Mouse (Mus musculus) embryonic fibroblast, embryonic 13.5 days (primary cell): ENCODE data around the gene Cpne2. TPM values are rescaled to one million over a fixed set of nuclear protein-coding genes. Genes with fewer than 3 reads are reported as not detected.

Experiments used
- H3K27ac ChIP-seq: 2 replicates; pipeline ENCODE4 v1.5.1; 2012; ENCODE audit warnings: low read length, control low read depth, inconsistent platforms; ENCODE audit not compliant: insufficient read depth
- H3K4me1 ChIP-seq: 2 replicates; pipeline ENCODE4 v1.6.1; 2011; ENCODE audit warnings: low read length; ENCODE audit not compliant: control insufficient read depth, insufficient read depth
- H3K4me3 ChIP-seq: 2 replicates; pipeline ENCODE4 v1.5.1; 2011; ENCODE audit warnings: mild to moderate bottlenecking, control low read depth, low read length; ENCODE audit not compliant: insufficient read depth
- CTCF ChIP-seq: IDR thresholded peaks from 2 replicates; pipeline ENCODE4 v1.5.1; 2011; ENCODE audit warnings: mild to moderate bottlenecking, control low read depth, low read length, moderate library complexity, borderline replicate concordance; ENCODE audit not compliant: insufficient read depth
- POLR2A ChIP-seq: IDR thresholded peaks from 2 replicates; pipeline ENCODE4 v1.6.1; 2011; ENCODE audit warnings: low read depth, mild to moderate bottlenecking, control low read depth, low read length, moderate library complexity
- polyA plus RNA-seq: library from polyadenylated mRNA; stranded (reverse); fragments of >200 nt; gene quantifications from 2 replicates; pipeline ENCODE4 v1.2.4, GENCODE M21; 2011; ENCODE audit warnings: low read depth; ENCODE audit not compliant: missing spikeins, insufficient read length

The Cpne2 gene
- polyA plus RNA-seq, 1 experiment: 29.5 TPM

DNA sequence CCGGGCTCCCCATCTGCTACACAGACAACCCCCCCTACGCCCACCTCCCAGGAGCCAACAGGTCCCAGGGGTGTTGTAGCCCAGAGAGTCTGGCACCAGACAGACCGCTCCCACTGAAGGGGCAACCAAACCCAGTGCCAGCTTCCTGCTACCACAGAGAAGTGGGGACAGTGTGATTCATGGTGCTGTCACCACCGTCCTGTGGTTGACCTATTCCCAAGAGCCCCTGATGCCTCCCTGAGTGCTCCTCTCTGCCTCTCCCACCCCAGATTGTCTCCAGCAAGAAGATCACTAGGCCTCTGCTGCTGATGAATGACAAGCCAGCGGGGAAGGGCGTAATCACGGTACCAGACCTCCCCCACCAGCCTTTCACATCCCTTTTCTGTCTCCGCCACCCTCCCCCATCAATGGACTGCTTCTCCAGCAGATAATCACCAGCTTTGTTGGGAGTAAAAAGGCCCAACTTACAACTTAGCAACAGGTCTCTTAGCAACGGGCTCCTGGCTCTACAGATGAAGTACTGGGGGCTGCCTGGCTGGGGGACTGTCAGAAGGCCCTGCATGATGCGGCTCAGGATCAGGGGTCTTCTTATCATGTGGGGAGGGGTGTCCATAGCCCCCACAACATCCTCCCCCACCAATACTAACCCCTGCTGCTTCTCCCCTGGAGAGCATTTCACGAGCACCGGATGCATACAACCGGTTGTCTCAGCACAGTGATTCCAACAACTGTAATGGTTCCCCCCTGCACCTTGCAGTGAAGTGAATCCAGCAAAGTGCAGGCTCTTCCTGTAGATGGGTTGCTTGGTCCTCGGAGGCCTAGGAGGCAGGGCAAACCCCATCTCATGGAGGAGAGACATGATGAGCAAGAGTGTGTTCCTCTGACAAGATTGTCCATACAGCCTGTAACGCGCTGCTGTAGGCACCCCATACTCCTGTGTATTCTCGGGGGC is 19.0 kb downstream of the Cpne2 start:
- TF ChIP-seq CTCF (no peak), POLR2A (no peak)
- Histone ChIP-seq H3K4me1 (no peaks in the 10 kb centered on the region), H3K4me3 (no peak overlapping the region), H3K27ac (no peak overlapping the region)

DNA sequence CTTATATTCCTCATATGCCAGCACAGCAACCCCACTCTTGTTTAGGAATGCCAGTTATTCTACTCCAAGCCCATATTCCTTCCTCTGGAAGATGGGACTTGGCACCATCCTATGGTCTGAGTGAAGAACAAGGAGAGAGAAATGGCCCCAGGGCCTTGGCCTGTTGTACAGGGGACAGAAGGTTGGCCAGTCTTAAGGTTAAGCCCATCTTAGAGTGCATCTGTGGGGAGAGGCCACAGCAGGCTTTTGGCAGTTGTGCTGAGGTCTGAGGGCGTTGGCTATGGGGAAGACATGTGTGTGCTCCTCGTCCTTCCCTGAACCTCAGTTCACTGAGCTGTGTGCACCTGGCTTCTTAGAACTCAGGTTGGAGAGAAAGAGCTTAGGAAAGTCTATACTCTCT is 19.9 kb downstream of the Cpne2 start:
- TF ChIP-seq CTCF: no peak
- no peak for TF ChIP-seq POLR2A
- H3K27ac ChIP-seq: no peak overlapping the region

DNA sequence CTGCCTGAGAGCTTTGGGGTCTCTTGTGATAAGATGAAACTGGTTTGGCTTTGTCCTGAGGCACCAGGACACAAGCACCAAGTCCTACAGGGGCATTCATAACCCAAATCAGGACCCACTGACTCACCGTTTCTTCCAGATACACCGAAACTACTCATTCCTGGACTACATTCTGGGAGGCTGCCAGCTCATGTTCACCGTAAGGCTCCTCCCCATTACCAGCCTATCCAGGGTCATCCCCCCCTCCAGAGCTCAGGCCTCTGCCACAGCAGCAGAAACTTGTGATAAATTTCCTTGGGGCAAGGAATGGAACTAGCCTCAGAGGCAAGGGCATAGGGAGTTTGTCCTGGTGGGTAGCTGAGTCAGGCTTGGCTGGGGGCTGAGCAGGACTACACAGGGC is 24.5 kb downstream of the Cpne2 start:
- Histone ChIP-seq H3K4me1 (peaks cover 9% of the 10 kb centered on the region; the same call in 1 of the 2 replicates), H3K27ac (no peak overlapping the region), H3K4me3 (no peak overlapping the region)
- TF ChIP-seq CTCF (no peak), POLR2A (no peak)

More for the DNA sequence above, 19.9 kb downstream of the Cpne2 start:
- Histone ChIP-seq H3K4me1 (peaks cover 9% of the 10 kb centered on the region; the same call in 1 of the 2 replicates), H3K4me3 (no peak overlapping the region)

DNA sequence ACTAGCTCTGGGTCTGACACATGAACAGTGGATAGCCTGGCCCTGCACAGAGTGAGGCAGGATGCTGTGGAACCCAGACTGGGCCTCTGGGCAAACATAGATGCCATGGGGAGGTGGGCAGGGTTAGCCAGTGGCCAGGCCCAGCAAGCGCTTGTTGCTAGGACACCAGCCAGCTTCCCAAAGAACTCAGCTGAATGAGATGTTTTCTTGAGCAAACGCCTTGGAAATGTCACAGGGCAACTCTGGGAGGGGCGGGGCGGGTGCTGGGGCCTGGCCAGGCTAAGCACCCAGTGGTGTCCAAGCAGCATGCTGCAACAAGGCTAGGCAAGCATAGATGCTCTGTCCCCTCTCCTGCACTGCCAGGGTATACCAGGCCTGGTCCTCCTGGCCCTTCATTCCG is 28.5 kb downstream of the Cpne2 start:
- TF ChIP-seq POLR2A (no peak), CTCF (no peak)
- no peak overlapping the region for H3K4me3 ChIP-seq
- H3K4me1 ChIP-seq: peaks cover 9% of the 10 kb centered on the region; the same call in 1 of the 2 replicates
- no peak overlapping the region for H3K27ac ChIP-seq

DNA sequence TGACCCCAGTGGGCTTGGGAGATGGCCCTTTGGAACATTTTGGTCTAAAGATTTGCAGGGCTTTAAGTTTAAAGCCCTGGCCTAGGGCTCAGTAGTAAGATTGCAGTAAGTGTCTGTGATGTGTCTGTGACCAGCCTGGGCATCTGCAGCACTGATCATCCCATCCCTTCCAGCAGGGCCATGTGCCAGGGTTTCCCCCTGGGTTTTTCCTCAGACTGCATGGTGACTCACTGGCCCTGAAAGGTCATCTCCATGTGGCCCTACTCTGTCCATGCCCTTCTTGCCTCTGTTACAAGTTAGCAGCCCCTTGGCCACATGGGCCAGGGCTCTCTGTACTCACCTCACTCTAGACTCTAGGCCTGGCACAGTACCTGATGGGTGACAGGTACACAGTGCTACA is 31.6 kb downstream of the Cpne2 start:
- Histone ChIP-seq H3K27ac (no peak overlapping the region), H3K4me3 (no peak overlapping the region), H3K4me1 (no peaks in the 10 kb centered on the region)
- TF ChIP-seq POLR2A (no peak), CTCF (no peak)

DNA sequence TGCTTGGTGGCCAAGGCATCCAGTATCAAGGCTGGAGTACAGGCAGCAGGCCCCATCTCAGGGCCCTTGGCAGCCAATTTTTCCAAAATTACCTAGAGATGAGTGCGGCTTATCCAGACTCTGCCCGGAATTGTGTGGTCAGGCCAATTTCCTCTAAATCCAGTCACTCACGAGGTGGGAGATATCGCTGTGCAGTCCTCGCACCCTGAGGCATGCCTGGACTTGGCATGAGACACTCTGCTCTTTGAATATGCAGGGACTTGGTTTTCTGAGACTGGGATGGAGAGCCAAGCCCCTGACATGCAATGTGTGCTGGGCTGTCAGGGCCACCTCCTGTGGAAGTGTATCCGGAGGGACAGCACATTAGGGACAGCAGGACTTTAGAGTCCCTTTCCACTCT is 33.2 kb downstream of the Cpne2 start:
- H3K27ac ChIP-seq: no peak overlapping the region
- TF ChIP-seq CTCF (no peak), POLR2A (no peak)
- no peak overlapping the region for H3K4me3 ChIP-seq
- no peaks in the 10 kb centered on the region for H3K4me1 ChIP-seq

DNA sequence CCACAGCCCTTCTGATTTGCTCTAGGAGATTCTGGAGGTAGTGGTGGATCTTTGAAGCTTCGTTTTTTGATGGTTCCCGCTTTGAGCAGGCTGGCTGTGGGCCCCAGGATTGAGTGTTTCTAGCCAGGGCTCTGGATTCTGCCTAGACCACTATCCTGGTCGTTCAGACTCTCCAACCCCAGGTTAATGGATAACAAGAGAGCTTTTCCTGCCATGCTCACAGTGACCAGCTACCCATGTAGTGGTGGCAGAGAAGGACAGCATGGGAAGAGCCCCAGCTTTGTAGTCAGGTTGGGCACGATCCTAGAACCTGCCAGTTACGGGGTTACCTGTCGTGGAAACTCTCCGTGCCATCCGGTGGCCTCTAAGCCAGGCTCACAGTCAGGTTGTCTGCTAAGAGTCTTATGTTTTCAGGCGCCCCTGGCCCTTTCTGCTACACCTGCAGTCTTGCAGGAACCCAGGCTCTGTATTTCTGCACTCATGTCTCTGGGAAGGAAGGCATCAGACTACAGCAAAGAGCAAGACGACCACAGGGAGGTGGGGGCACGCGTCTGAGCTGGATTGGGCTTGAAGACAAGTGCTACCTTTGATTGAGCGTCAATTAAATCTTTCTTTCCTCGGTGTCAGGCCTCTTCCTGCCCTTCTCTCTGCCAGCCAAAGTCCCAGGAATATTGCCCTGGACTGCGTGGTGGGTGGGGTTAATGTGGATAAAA is 33.8 kb downstream of the Cpne2 start:
- Histone ChIP-seq H3K27ac (no peak overlapping the region), H3K4me3 (no peak overlapping the region), H3K4me1 (0 out of 2 replicates have a peak, but pooled peaks cover under 1% of the 10 kb centered on the region)
- TF ChIP-seq POLR2A (no peak), CTCF (no peak)

DNA sequence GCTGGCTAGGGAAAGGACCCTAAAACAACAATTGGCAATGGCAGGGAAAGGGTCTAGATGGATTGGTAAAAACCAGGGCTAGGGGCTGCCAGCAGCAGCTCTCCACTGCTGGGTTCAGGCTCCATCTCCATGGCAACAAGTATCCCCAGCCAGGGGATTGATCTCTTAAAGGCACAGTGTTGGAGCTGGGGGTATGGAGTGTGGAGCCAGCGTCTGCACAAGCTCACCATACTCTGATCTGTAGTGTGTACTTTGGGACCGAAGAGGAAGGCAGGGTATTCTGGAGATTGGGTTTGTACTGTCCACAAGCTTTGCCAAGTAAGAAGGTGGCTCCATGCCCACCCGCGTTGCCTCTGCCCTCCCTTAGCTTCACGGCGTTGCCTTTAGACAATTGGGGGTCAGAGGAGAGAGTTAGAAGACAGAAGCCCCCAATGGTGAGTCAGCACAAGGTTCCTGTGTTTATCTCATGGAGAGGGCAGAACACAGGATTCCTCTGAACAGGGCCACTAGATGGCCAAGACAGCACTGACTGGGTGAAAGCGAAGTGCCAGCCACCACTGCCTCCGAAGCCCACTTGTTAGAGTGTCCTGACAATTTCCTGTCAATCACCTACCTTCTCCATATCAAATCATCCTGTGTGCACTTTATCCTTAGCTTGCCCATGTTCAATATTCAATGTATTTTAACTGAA is 34.5 kb downstream of the Cpne2 start:
- no peak overlapping the region for H3K4me3 ChIP-seq
- H3K4me1 ChIP-seq: peaks cover 5% of the 10 kb centered on the region; the same call in 1 of the 2 replicates
- TF ChIP-seq POLR2A (no peak), CTCF (no peak)
- H3K27ac ChIP-seq: no peak overlapping the region

DNA sequence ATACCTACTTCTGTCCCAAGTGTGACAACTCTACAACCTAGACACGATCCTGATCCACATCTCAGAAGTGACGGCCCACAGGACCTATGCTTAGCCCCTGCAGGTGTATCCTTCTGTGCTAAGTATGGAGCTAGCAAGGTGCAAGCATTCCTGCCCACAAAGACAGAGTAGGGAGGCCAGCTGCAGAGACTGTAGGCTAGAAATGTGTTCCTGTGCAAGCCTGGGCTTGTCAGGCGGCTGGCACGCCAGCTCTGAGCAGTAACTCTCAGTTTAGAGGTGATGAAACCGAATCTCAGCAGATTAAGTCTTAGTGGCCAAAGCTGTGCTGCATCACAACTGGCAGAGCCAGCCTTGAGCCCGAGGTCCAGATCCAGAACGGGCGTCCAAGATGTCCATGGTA is 35.3 kb downstream of the Cpne2 start:
- Histone ChIP-seq H3K27ac (no peak overlapping the region), H3K4me1 (peaks cover 5% of the 10 kb centered on the region; the same call in 1 of the 2 replicates), H3K4me3 (no peak overlapping the region)
- no peak for TF ChIP-seq POLR2A
- TF ChIP-seq CTCF: no peak

DNA sequence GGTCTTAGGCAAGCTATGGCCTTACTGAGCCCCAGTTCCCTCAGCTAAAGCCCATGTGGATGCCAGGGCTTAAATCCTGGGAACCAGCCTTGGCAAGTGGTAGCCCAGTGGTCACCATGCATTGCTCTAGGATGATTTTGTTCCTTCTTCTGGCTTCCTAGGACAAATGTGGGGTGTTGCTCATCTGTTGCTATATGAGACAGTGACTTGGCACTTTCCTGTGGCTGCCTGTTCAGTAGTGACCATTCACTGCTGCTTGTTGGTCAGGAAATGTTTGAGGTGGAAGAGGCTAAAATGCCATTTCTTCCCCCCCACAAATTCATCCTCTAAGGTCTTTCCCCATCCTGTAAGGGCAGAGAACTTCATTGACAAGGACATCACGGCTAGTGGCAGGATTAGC is 36.6 kb downstream of the Cpne2 start:
- no peak overlapping the region for H3K4me3 ChIP-seq
- TF ChIP-seq POLR2A (no peak), CTCF (no peak)
- H3K4me1 ChIP-seq: peaks cover 5% of the 10 kb centered on the region; the same call in 1 of the 2 replicates
- no peak overlapping the region for H3K27ac ChIP-seq
